Mouse (Mus musculus): ENCODE data around the gene Tgfb3.

- no peak for TF ChIP-seq CTCF (IDR thresholded peaks at IDR 0.05; ENCODE audit: low read depth, low read length)
- no peak for TF ChIP-seq POLR2A (IDR thresholded peaks at IDR 0.05; ENCODE audit: extremely low read depth, insufficient read depth, low read length)
Measured at GRCm38 (mm10) chr12:86091601-86092132, 12.8 kb upstream of the Tgfb3 start.
